Mouse (Mus musculus) ES-Bruce4 (cell line): ENCODE data around the gene Pirt.

ENCODE experiments used
- CTCF ChIP-seq: IDR thresholded peaks from one replicate; pipeline ENCODE4 v1.8.1; 2011; ENCODE audit warnings: low read depth, low read length
- POLR2A ChIP-seq: IDR thresholded peaks from one replicate; pipeline ENCODE4 v1.8.1; 2011; ENCODE audit warnings: low read length; ENCODE audit not compliant: insufficient read depth

DNA sequence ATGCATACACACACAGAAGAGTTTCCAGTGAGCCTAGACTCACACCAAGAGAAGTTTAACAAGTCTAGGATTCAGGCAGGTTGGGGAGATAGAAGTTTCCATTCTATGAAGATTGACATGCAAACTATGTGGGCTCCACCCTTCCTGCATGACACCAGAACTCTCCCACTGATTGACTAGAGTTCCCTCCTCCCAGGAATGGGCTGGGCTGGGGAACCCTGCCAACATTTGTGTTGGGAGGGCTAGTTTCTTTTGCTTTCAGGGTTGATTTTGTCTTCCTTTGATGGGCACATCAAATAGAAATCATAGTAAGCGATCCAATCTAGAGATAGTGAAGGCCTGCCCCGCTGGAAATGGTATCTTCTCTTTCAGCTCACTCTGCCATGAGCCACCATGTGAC is 30.5 kb upstream of the Pirt start:
- no peak for TF ChIP-seq CTCF
- no peak for TF ChIP-seq POLR2A
